Mouse (Mus musculus) forebrain, embryonic 16.5 days (tissue): ENCODE results near the gene Smndc1. TPM values are rescaled to one million over a fixed set of nuclear protein-coding genes. Genes with fewer than 3 reads are reported as not detected.

Experiments
- ATAC-seq: fragments of 200-750 bp; cut with Nextera tagmentation; 2 replicates; pipeline ENCODE4 v1.8.0; 2017; ENCODE audit warnings: mild to moderate bottlenecking, moderate library complexity
- H3K27ac ChIP-seq: fragments of 300-500 bp; sonication (generic); 2 replicates; pipeline ENCODE4 v1.5.1; 2014; ENCODE audit warnings: low read length, control low read depth
- H3K27me3 ChIP-seq: fragments of 300-500 bp; sonication (generic); replicated peaks from 2 replicates; pipeline ENCODE4 v1.6.1; 2014; ENCODE audit warnings: low read length; ENCODE audit not compliant: control insufficient read depth, insufficient read depth
- H3K36me3 ChIP-seq: fragments of 300-500 bp; sonication (generic); 2 replicates; pipeline ENCODE4 v1.6.1; 2014; ENCODE audit not compliant: control insufficient read depth, insufficient read depth
- H3K4me1 ChIP-seq: fragments of 300-500 bp; sonication (generic); replicated peaks from 2 replicates; pipeline ENCODE4 v1.6.1; 2014; ENCODE audit warnings: low read length; ENCODE audit not compliant: control insufficient read depth, insufficient read depth
- H3K4me2 ChIP-seq: fragments of 300-500 bp; sonication (generic); 2 replicates; pipeline ENCODE4 v1.6.1; 2014; ENCODE audit warnings: mild to moderate bottlenecking, low read length, control low read depth
- H3K4me3 ChIP-seq: fragments of 300-500 bp; sonication (generic); replicated peaks from 2 replicates; pipeline ENCODE4 v1.5.1; 2014; ENCODE audit warnings: mild to moderate bottlenecking, low read length, control low read depth
- H3K9ac ChIP-seq: fragments of 300-500 bp; sonication (generic); replicated peaks from 2 replicates; pipeline ENCODE4 v1.6.1; 2014; ENCODE audit warnings: low read depth, low read length, control low read depth
- H3K9me3 ChIP-seq: fragments of 300-500 bp; sonication (generic); 2 replicates; pipeline ENCODE4 v1.6.1; 2016; ENCODE audit warnings: low read length; ENCODE audit not compliant: control insufficient read depth
- WGBS: fragments of 180-500 bp; shearing (Covaris S2); extraction: QIAGEN DNeasy Blood & Tissue Kit; methylation state at CpG from one replicate; pipeline ENCODE4 v1.1.7; 2014; 5-methylcytosine and 5-hydroxymethylcytosine counted together
- polyA plus RNA-seq: library from polyadenylated mRNA; unstranded; fragments of >200 nt; fragmentation: Nextera tagmentation; extraction: Ambion mirVana; gene quantifications from 2 replicates; pipeline ENCODE4 v1.2.1, GENCODE M21; 2015

Gene Smndc1
- 33.2 and 39.6 TPM in 2 replicates for polyA plus RNA-seq

- no peaks in the 10 kb centered on the region for H3K27me3 ChIP-seq
- no peaks in the 10 kb centered on the region for H3K9me3 ChIP-seq
- under 1% methylated on average over 48 of the region's 48 CpGs for WGBS
- H3K36me3 ChIP-seq, result peaks cover 8% of the 10 kb centered on the region
- H3K4me3 ChIP-seq, result peak within 1 kb of the TSS; percentile 95
- H3K4me1 ChIP-seq, result peaks cover 14% of the 10 kb centered on the region
- peak within 1 kb of the TSS; percentile 96 for H3K27ac ChIP-seq
- peak; percentile 98 for ATAC-seq
- H3K4me2 ChIP-seq, result peak within 1 kb of the TSS; percentile 92
- H3K9ac ChIP-seq, result peak within 1 kb of the TSS; percentile 93
Observed at GRCm38 (mm10) chr19:53390495-53391007, at the start of gene Smndc1. Gene Smndc1, minus strand, starts transcription at chr19:53390578.

- no peak overlapping the region for H3K4me2 ChIP-seq
- H3K27me3 ChIP-seq, result no peaks in the 10 kb centered on the region
- 73% methylated on average over 7 of the region's 7 CpGs for WGBS
- peaks cover 4% of the 10 kb centered on the region; the same call in 1 of the 2 replicates for H3K4me1 ChIP-seq
- H3K9me3 ChIP-seq, result no peaks in the 10 kb centered on the region
- no peak overlapping the region for H3K4me3 ChIP-seq
- no peaks in the 10 kb centered on the region for H3K36me3 ChIP-seq
- 0 out of 2 replicates have a peak, but pooled peaks have one; percentile 23 for ATAC-seq
- H3K9ac ChIP-seq, result no peak overlapping the region
- H3K27ac ChIP-seq, result no peak overlapping the region
Observed at GRCm38 (mm10) chr19:53439340-53439739, 49.0 kb upstream of the Smndc1 start.

GRCm38 (mm10) chr19:53437991-53438390 lies 47.6 kb upstream of the Smndc1 start:
- no peak overlapping the region for H3K9ac ChIP-seq
- H3K27me3 ChIP-seq, result no peaks in the 10 kb centered on the region
- H3K4me2 ChIP-seq, result no peak overlapping the region
- H3K27ac ChIP-seq, result no peak overlapping the region
- no peaks in the 10 kb centered on the region for H3K36me3 ChIP-seq
- no peak overlapping the region for H3K4me3 ChIP-seq
- ATAC-seq, result no peak
- H3K4me1 ChIP-seq, result peaks cover 4% of the 10 kb centered on the region; the same call in 1 of the 2 replicates
- whole genome bisulfite sequencing, result 92% methylated on average over 8 of the region's 8 CpGs
- no peaks in the 10 kb centered on the region for H3K9me3 ChIP-seq

DNA sequence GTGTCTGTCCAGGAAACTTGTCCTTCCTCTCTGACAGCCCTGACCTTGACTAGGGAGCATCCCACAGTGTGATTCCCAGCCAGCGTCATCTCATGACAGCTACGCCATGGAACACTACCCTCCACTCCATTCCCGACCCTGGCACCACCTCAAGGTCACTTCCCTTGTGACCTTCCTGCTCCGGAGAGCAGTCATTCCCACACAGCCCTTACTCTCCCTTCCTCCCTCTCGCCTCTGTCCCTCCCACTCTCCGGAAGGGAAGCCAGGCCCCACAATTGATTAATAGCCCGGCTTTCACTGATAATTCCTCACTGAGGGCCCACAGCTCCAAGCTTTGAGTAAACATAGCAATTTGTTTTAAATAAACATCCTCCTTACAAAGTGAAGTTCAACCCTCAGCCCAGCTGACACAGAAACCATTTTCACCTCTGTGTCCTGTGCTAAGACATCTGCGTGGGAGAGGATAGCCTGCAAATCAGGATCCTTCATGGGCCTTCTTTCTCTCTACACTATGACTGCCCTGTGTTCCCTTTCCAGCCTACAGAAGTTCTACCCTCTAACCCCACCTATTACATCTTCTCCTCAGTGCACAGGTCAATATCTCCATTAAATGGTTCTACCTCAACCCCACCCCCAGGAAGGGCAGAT lies 47.1 kb upstream of the Smndc1 start:
- Histone ChIP-seq H3K36me3 (no peaks in the 10 kb centered on the region), H3K4me1 (peaks cover 4% of the 10 kb centered on the region; the same call in 1 of the 2 replicates), H3K4me2 (no peak overlapping the region), H3K9me3 (no peaks in the 10 kb centered on the region), H3K4me3 (no peak overlapping the region), H3K27me3 (no peaks in the 10 kb centered on the region), H3K27ac (no peak overlapping the region), H3K9ac (no peak overlapping the region)
- ATAC-seq, result no peak
- 85% methylated on average over 8 of the region's 8 CpGs for WGBS

DNA sequence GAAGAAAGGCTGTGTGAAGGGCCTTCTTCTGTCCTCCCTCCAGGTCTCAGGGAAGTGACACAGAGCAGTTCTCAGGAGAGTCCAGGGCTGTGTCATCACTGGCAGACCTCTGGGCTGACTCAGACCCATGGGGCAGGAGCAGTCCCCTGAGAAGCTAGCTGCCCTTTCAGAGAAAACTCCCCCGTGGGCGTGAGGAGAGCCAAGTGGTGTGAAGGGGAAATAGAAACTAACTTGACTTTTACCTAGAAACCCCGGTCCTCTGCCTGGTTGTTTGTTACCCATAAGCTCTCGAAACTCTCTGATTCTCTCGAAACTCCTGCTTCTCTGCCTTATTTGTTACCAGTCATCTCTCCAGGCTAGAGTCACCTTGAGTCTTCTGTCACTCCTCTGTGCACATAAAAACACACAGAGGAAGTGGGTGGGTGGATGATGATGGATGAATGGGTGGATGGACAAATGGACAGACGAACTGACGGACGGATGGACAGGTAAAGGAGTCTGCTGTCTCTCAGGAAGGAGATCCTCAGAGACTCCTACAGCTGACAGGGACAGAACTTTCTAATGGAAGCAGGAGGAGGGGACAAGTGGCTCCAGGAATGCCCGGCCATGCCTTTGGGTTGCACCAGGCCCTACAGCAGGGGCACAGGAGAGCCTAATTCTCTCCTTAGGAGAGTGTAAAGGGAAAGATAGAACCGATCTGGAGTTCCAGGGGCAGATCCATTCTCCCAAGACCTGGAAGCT lies 43.7 kb upstream of the Smndc1 start:
- Histone ChIP-seq H3K36me3 (no peaks in the 10 kb centered on the region), H3K27me3 (no peaks in the 10 kb centered on the region), H3K4me1 (peaks cover 16% of the 10 kb centered on the region), H3K9ac (no peak overlapping the region), H3K9me3 (no peaks in the 10 kb centered on the region), H3K4me2 (no peak overlapping the region), H3K27ac (no peak overlapping the region), H3K4me3 (no peak overlapping the region)
- ATAC-seq, result no peak
- WGBS, result 81% methylated on average over 10 of the region's 10 CpGs

GRCm38 (mm10) chr19:53431003-53431402 lies 40.6 kb upstream of the Smndc1 start:
- H3K27ac ChIP-seq, result peak overlapping the region; percentile 17
- H3K27me3 ChIP-seq, result no peaks in the 10 kb centered on the region
- H3K9me3 ChIP-seq, result no peaks in the 10 kb centered on the region
- H3K4me1 ChIP-seq, result peaks cover 20% of the 10 kb centered on the region
- no peaks in the 10 kb centered on the region for H3K36me3 ChIP-seq
- H3K4me2 ChIP-seq, result no peak overlapping the region
- WGBS, result 70% methylated on average over 11 of the region's 11 CpGs
- ATAC-seq, result no peak
- no peak overlapping the region for H3K4me3 ChIP-seq
- no peak overlapping the region for H3K9ac ChIP-seq

DNA sequence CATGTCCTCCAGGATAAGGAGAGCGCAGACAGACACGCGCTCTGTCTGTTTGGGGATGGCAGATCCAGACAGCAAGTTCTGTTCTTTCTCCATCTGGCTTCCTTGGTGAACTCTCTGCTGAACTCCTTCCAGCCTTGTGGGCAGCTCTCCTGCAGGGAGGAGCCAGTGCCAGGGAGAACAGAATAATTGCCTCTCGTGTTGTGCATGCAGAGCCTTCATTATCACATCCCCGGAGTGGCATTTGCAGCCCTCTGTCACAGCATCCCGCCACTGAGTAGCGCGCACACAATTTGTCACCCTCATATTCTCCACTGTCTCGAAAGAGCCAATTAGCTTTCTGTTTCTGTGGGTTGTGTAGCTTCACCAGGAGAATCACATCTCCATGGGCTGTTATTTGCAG lies 40.0 kb upstream of the Smndc1 start:
- WGBS, result 23% methylated on average over 9 of the region's 9 CpGs
- peak; percentile 93 for ATAC-seq
- peak overlapping the region; percentile 12; the same call in 1 of the 2 replicates for H3K4me2 ChIP-seq
- H3K4me3 ChIP-seq, result no peak overlapping the region
- H3K27me3 ChIP-seq, result no peaks in the 10 kb centered on the region
- H3K4me1 ChIP-seq, result peaks cover 20% of the 10 kb centered on the region
- peak overlapping the region; percentile 29 for H3K27ac ChIP-seq
- no peak overlapping the region for H3K9ac ChIP-seq
- H3K36me3 ChIP-seq, result no peaks in the 10 kb centered on the region
- no peaks in the 10 kb centered on the region for H3K9me3 ChIP-seq

GRCm38 (mm10) chr19:53427817-53428216 lies 37.4 kb upstream of the Smndc1 start:
- ATAC-seq, result peak; percentile 5; the same call in 1 of the 2 replicates
- Histone ChIP-seq H3K36me3 (no peaks in the 10 kb centered on the region), H3K9ac (no peak overlapping the region), H3K4me2 (no peak overlapping the region), H3K27ac (no peak overlapping the region), H3K9me3 (no peaks in the 10 kb centered on the region), H3K4me3 (no peak overlapping the region), H3K4me1 (peaks cover 20% of the 10 kb centered on the region), H3K27me3 (no peaks in the 10 kb centered on the region)
- WGBS, result 37% methylated on average over 8 of the region's 8 CpGs

GRCm38 (mm10) chr19:53427346-53427745 lies 37.0 kb upstream of the Smndc1 start:
- WGBS, result 39% methylated on average over 7 of the region's 7 CpGs
- H3K36me3 ChIP-seq, result no peaks in the 10 kb centered on the region
- H3K27ac ChIP-seq, result no peak overlapping the region
- H3K9ac ChIP-seq, result no peak overlapping the region
- H3K4me2 ChIP-seq, result no peak overlapping the region
- H3K27me3 ChIP-seq, result no peaks in the 10 kb centered on the region
- no peak for ATAC-seq
- H3K4me3 ChIP-seq, result no peak overlapping the region
- H3K4me1 ChIP-seq, result peaks cover 20% of the 10 kb centered on the region
- no peaks in the 10 kb centered on the region for H3K9me3 ChIP-seq
